In the genomic region with DNA sequence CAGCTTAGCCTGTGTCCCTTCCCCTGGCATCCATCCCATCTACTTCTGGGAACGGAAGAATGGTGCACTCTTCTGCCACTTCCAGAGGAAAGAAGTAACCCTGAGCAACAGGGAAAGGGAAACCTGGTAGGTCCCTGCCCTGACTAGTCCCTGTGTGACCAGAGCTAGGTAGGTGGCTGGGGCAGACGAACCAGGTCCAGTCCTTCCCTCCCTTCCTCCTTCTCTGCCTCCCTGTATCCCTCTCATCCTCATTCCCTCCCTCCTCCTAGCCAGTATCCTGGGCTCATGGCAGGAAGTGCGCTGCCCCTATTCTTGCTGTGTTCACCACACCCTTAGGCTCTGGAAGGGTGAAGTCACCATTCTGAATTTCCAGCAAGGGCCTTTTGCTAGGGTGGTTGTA, we compare ENCODE assay signal across 10 mouse cellular contexts. TPM values are rescaled to one million over a fixed set of nuclear protein-coding genes. Genes with fewer than 3 reads are reported as not detected.
DNase-seq lines count a peak whose midpoint lies in the region; ATAC-seq and TF ChIP-seq lines count a peak whose summit lies in the region.
"Had no signal": no experiment of that assay in that cellular context is flagged by ENCODE, and none has a peak within 500 bp of the region (broad histone marks: within the 10 kb centered on the region; RNA-seq: fewer than 3 reads in every experiment).

No protein-coding gene starts in this region.

- peaks cover 4% of the 10 kb centered on the region; the same call in 1 of the 2 replicates for H3K4me1 ChIP-seq in kidney, postnatal 0 days (replicated peaks; ENCODE audit: insufficient read depth, low read length)
- peaks cover 7% of the 10 kb centered on the region; the same call in 1 of the 2 replicates for H3K4me1 ChIP-seq in intestine, embryonic 16.5 days (ENCODE audit: control insufficient read depth, insufficient read depth, low read length)
- no peaks in the 10 kb centered on the region for H3K4me1 ChIP-seq in midbrain, embryonic 15.5 days

- no peak overlapping the region for H3K9ac ChIP-seq in kidney, postnatal 0 days (ENCODE audit: low read depth, low read length)
- no peak overlapping the region for H3K9ac ChIP-seq in intestine, embryonic 16.5 days (ENCODE audit: low read depth, low read length)
- H3K9ac ChIP-seq in midbrain, embryonic 15.5 days = no peak overlapping the region
- H3K9ac ChIP-seq: neural tube, embryonic 13.5 days had no signal

- DNase-seq in gastrocnemius, adult 2 months = no peak
- DNase-seq in gastrocnemius, postnatal 36 days = no peak
- no peak for DNase-seq in kidney, postnatal 0 days (ENCODE audit: low spot score)
- no peak for DNase-seq in kidney, postnatal 14 days
- peak; percentile 40 for DNase-seq in MN1 (ENCODE audit: low spot score)
- DNase-seq in gastrocnemius, adult 18-20 months (ENCODE audit: low spot score) = no peak
- DNase-seq: cerebellum, postnatal 14 days had no signal

- intact Hi-C loops in gastrocnemius, adult 2 months (cut with DNase I) = loop anchor here (5.0 kb wide), 1 partner anchor 100 kb away; no protein-coding TSS in a partner anchor
- intact Hi-C loops in gastrocnemius, postnatal 36 days (cut with DNase I) = loop anchor here (2.0 kb wide), 1 partner anchor 99 kb away; no protein-coding TSS in a partner anchor

- WGBS in kidney, postnatal 0 days = 67% methylated on average over 3 of the region's 3 CpGs
- WGBS in intestine, embryonic 16.5 days = 71% methylated on average over 3 of the region's 3 CpGs
- 82% methylated on average over 3 of the region's 3 CpGs for WGBS in midbrain, embryonic 15.5 days

- no peak for TF ChIP-seq CTCF in gastrocnemius, adult 2 months (IDR thresholded peaks at IDR 0.05)
- TF ChIP-seq CTCF in kidney, postnatal 0 days (IDR thresholded peaks at IDR 0.05; ENCODE audit: low read depth) = no peak

- no peaks in the 10 kb centered on the region for H3K9me3 ChIP-seq in kidney, postnatal 0 days (replicated peaks; ENCODE audit: low read length)
- H3K9me3 ChIP-seq in intestine, embryonic 16.5 days (ENCODE audit: control insufficient read depth, low read length) = no peaks in the 10 kb centered on the region
- H3K9me3 ChIP-seq in midbrain, embryonic 15.5 days = no peaks in the 10 kb centered on the region
- H3K9me3 ChIP-seq: neural tube, embryonic 13.5 days had no signal

- H3K27me3 ChIP-seq in kidney, postnatal 0 days (ENCODE audit: insufficient read depth, low read length) = no peaks in the 10 kb centered on the region
- H3K27me3 ChIP-seq in intestine, embryonic 16.5 days (replicated peaks; ENCODE audit: control insufficient read depth, insufficient read depth, low read length) = no peaks in the 10 kb centered on the region
- no peaks in the 10 kb centered on the region for H3K27me3 ChIP-seq in midbrain, embryonic 15.5 days (replicated peaks)
- H3K27me3 ChIP-seq: neural tube, embryonic 13.5 days had no signal

- no peak overlapping the region; the same call in 1 of the 2 replicates for H3K4me3 ChIP-seq in gastrocnemius, adult 2 months
- H3K4me3 ChIP-seq in kidney, postnatal 0 days (replicated peaks; ENCODE audit: low read depth, low read length) = no peak overlapping the region
- no peak overlapping the region for H3K4me3 ChIP-seq in intestine, embryonic 16.5 days (ENCODE audit: low read length)
- no peak overlapping the region for H3K4me3 ChIP-seq in midbrain, embryonic 15.5 days
- H3K4me3 ChIP-seq: neural tube, embryonic 13.5 days had no signal

- no peak overlapping the region for H3K4me2 ChIP-seq in kidney, postnatal 0 days (ENCODE audit: low read length)
- no peak overlapping the region for H3K4me2 ChIP-seq in intestine, embryonic 16.5 days (ENCODE audit: low read depth, low read length)
- no peak overlapping the region for H3K4me2 ChIP-seq in midbrain, embryonic 15.5 days
- H3K4me2 ChIP-seq: neural tube, embryonic 13.5 days had no signal

- peak overlapping the region; percentile 82 for H3K27ac ChIP-seq in gastrocnemius, adult 2 months
- peak overlapping the region; percentile 51 for H3K27ac ChIP-seq in kidney, postnatal 0 days
- peak overlapping the region; percentile 87 for H3K27ac ChIP-seq in intestine, embryonic 16.5 days (ENCODE audit: low read length)
- H3K27ac ChIP-seq in midbrain, embryonic 15.5 days = no peak overlapping the region

- H3K36me3 ChIP-seq in kidney, postnatal 0 days (ENCODE audit: insufficient read depth, low read length) = peaks cover 32% of the 10 kb centered on the region
- no peaks in the 10 kb centered on the region; the same call in 1 of the 2 replicates for H3K36me3 ChIP-seq in intestine, embryonic 16.5 days (ENCODE audit: control insufficient read depth, insufficient read depth, low read length)
- peaks cover 12% of the 10 kb centered on the region; the same call in 1 of the 2 replicates for H3K36me3 ChIP-seq in midbrain, embryonic 15.5 days (replicated peaks)

- no peak for ATAC-seq in kidney, postnatal 0 days (replicated peaks; ENCODE audit: low FRiP score, low read depth)
- no peak for ATAC-seq in intestine, embryonic 16.5 days
- no peak for ATAC-seq in midbrain, embryonic 15.5 days (replicated peaks)

RNA-seq across cellular contexts. Expression of a gene that starts 55.6 kb away (rescaled TPM):
- not detected for total RNA-seq in gastrocnemius, adult 2 months (2021)
- total RNA-seq in gastrocnemius, postnatal 36 days (2021) = not detected
- polyA plus RNA-seq in kidney, postnatal 0 days (2015; fragmentation: Nextera tagmentation; extraction: Ambion mirVana) = 2.9 and 3.1 TPM in 2 replicates
- polyA plus RNA-seq in intestine, embryonic 16.5 days (2015; fragmentation: Nextera tagmentation; extraction: Ambion mirVana) = 2.7 and 4.0 TPM in 2 replicates
- not detected for total RNA-seq in gastrocnemius, adult 18-20 months (2021)
- 13.3 and 13.7 TPM in 2 replicates for polyA plus RNA-seq in midbrain, embryonic 15.5 days (2015; fragmentation: Nextera tagmentation; extraction: Ambion mirVana)
